Mouse (Mus musculus): ENCODE measurements at regions not wholly inside any gene's neighbourhood (a gene's known extent, or its start where the extent isn't known, plus 50 kb on each side); places are given as distances from the start of the nearest gene placed in this dataset.

- no peaks in the 10 kb centered on the region for H3K4me1 ChIP-seq
- ATAC-seq (ENCODE audit: low FRiP score) = no peak
- H3K27ac ChIP-seq (replicated peaks) = no peak overlapping the region
- no peaks in the 10 kb centered on the region for H3K27me3 ChIP-seq (replicated peaks)
- H3K9ac ChIP-seq (replicated peaks) = no peak overlapping the region
- H3K36me3 ChIP-seq = no peaks in the 10 kb centered on the region
- 54% methylated on average over 3 of the region's 3 CpGs for WGBS
- no peaks in the 10 kb centered on the region for H3K9me3 ChIP-seq (replicated peaks)
- H3K4me3 ChIP-seq (replicated peaks) = no peak overlapping the region
- no peak overlapping the region for H3K4me2 ChIP-seq
These were observed 216.4 kb downstream of the Lmx1a start for GRCm38 (mm10) chr1:167905424-167905823.

GRCm38 (mm10) chr1:167912074-167912473, 223.0 kb downstream of the Lmx1a start:
- Histone ChIP-seq H3K4me3 (replicated peaks) (no peak overlapping the region), H3K27ac (replicated peaks) (no peak overlapping the region), H3K4me1 (peaks cover 5% of the 10 kb centered on the region), H3K9ac (replicated peaks) (no peak overlapping the region), H3K9me3 (replicated peaks) (no peaks in the 10 kb centered on the region), H3K4me2 (no peak overlapping the region), H3K27me3 (replicated peaks) (no peaks in the 10 kb centered on the region), H3K36me3 (no peaks in the 10 kb centered on the region)
- 88% methylated on average over 3 of the region's 3 CpGs for WGBS
- ATAC-seq (ENCODE audit: low FRiP score) = no peak

- Histone ChIP-seq H3K4me2 (peak overlapping the region; percentile 43), H3K27ac (replicated peaks) (no peak overlapping the region), H3K36me3 (no peaks in the 10 kb centered on the region), H3K27me3 (replicated peaks) (no peaks in the 10 kb centered on the region), H3K9me3 (replicated peaks) (no peaks in the 10 kb centered on the region), H3K4me3 (replicated peaks) (no peak overlapping the region), H3K4me1 (peaks cover 5% of the 10 kb centered on the region), H3K9ac (replicated peaks) (peak overlapping the region; percentile 28; the same call in 1 of the 2 replicates)
- 10% methylated on average over 7 of the region's 7 CpGs for WGBS
- ATAC-seq (ENCODE audit: low FRiP score) = peak; percentile 84
These were observed 226.0 kb downstream of the Lmx1a start for GRCm38 (mm10) chr1:167914982-167915561.

- Histone ChIP-seq H3K4me1 (peaks cover 5% of the 10 kb centered on the region), H3K4me3 (replicated peaks) (no peak overlapping the region), H3K27ac (replicated peaks) (no peak overlapping the region), H3K27me3 (replicated peaks) (no peaks in the 10 kb centered on the region), H3K9me3 (replicated peaks) (no peaks in the 10 kb centered on the region), H3K4me2 (no peak overlapping the region), H3K36me3 (no peaks in the 10 kb centered on the region), H3K9ac (replicated peaks) (no peak overlapping the region)
- 61% methylated on average over 6 of the region's 6 CpGs for WGBS
- ATAC-seq (ENCODE audit: low FRiP score) = no peak
These were observed 226.7 kb downstream of the Lmx1a start for GRCm38 (mm10) chr1:167915578-167916275.

- Histone ChIP-seq H3K36me3 (no peaks in the 10 kb centered on the region), H3K27me3 (replicated peaks) (no peaks in the 10 kb centered on the region; the same call in 1 of the 2 replicates), H3K9ac (replicated peaks) (no peak overlapping the region), H3K4me2 (no peak overlapping the region), H3K4me3 (replicated peaks) (no peak overlapping the region), H3K27ac (replicated peaks) (no peak overlapping the region), H3K4me1 (peaks cover 3% of the 10 kb centered on the region; the same call in 1 of the 2 replicates), H3K9me3 (replicated peaks) (no peaks in the 10 kb centered on the region)
- ATAC-seq (ENCODE audit: low FRiP score) = no peak
- 88% methylated on average over 7 of the region's 7 CpGs for WGBS
These were observed 233.9 kb downstream of the Lmx1a start for GRCm38 (mm10) chr1:167922917-167923316.

- Histone ChIP-seq H3K27me3 (replicated peaks) (peaks cover 3% of the 10 kb centered on the region), H3K9ac (replicated peaks) (no peak overlapping the region), H3K9me3 (replicated peaks) (no peaks in the 10 kb centered on the region), H3K36me3 (no peaks in the 10 kb centered on the region), H3K4me3 (replicated peaks) (no peak overlapping the region), H3K4me1 (peaks cover 21% of the 10 kb centered on the region), H3K27ac (replicated peaks) (no peak overlapping the region), H3K4me2 (no peak overlapping the region)
- peak; percentile 13; the same call in 1 of the 2 replicates for ATAC-seq (ENCODE audit: low FRiP score)
- WGBS = 19% methylated on average over 4 of the region's 4 CpGs
These were observed 239.0 kb downstream of the Lmx1a start for GRCm38 (mm10) chr1:167928060-167928467.

GRCm38 (mm10) chr1:167929729-167930341, 240.8 kb downstream of the Lmx1a start:
- Histone ChIP-seq H3K9ac (replicated peaks) (peak overlapping the region; percentile 26; the same call in 1 of the 2 replicates), H3K9me3 (replicated peaks) (no peaks in the 10 kb centered on the region), H3K4me1 (peaks cover 21% of the 10 kb centered on the region), H3K36me3 (no peaks in the 10 kb centered on the region), H3K4me3 (replicated peaks) (peak overlapping the region; percentile 34), H3K27ac (replicated peaks) (no peak overlapping the region), H3K4me2 (peak overlapping the region; percentile 81), H3K27me3 (replicated peaks) (peaks cover 3% of the 10 kb centered on the region; the same call in 1 of the 2 replicates)
- 2% methylated on average over 28 of the region's 28 CpGs for WGBS
- peak; percentile 56 for ATAC-seq (ENCODE audit: low FRiP score)

- Histone ChIP-seq H3K4me2 (no peak overlapping the region), H3K36me3 (no peaks in the 10 kb centered on the region), H3K9me3 (replicated peaks) (no peaks in the 10 kb centered on the region), H3K4me3 (replicated peaks) (no peak overlapping the region), H3K4me1 (peaks cover 21% of the 10 kb centered on the region), H3K27me3 (replicated peaks) (peaks cover 3% of the 10 kb centered on the region; the same call in 1 of the 2 replicates), H3K9ac (replicated peaks) (no peak overlapping the region), H3K27ac (replicated peaks) (no peak overlapping the region)
- no peak for ATAC-seq (ENCODE audit: low FRiP score)
- WGBS = 46% methylated on average over 2 of the region's 2 CpGs
These were observed 243.1 kb downstream of the Lmx1a start for GRCm38 (mm10) chr1:167932088-167932487.

GRCm38 (mm10) chr1:167936726-167937125, 247.7 kb downstream of the Lmx1a start:
- Histone ChIP-seq H3K4me2 (no peak overlapping the region), H3K27ac (replicated peaks) (no peak overlapping the region), H3K4me1 (no peaks in the 10 kb centered on the region), H3K27me3 (replicated peaks) (0 out of 2 replicates have a peak, but pooled peaks cover 3% of the 10 kb centered on the region), H3K9ac (replicated peaks) (no peak overlapping the region), H3K36me3 (no peaks in the 10 kb centered on the region), H3K9me3 (replicated peaks) (no peaks in the 10 kb centered on the region), H3K4me3 (replicated peaks) (no peak overlapping the region)
- ATAC-seq (ENCODE audit: low FRiP score) = no peak
- WGBS = 88% methylated on average over 4 of the region's 4 CpGs

GRCm38 (mm10) chr1:167938176-167938575, 249.1 kb downstream of the Lmx1a start:
- no peak overlapping the region for H3K9ac ChIP-seq (replicated peaks)
- ATAC-seq (ENCODE audit: low FRiP score) = no peak
- H3K9me3 ChIP-seq (replicated peaks) = no peaks in the 10 kb centered on the region
- H3K4me2 ChIP-seq = no peak overlapping the region
- no peak overlapping the region for H3K27ac ChIP-seq (replicated peaks)
- WGBS = 81% methylated on average over 2 of the region's 2 CpGs
- H3K4me1 ChIP-seq = peaks cover 5% of the 10 kb centered on the region
- 0 out of 2 replicates have a peak, but pooled peaks cover 3% of the 10 kb centered on the region for H3K27me3 ChIP-seq (replicated peaks)
- H3K36me3 ChIP-seq = no peaks in the 10 kb centered on the region
- no peak overlapping the region for H3K4me3 ChIP-seq (replicated peaks)

GRCm38 (mm10) chr1:167942037-167942470, 253.0 kb downstream of the Lmx1a start:
- Histone ChIP-seq H3K4me1 (peaks cover 5% of the 10 kb centered on the region), H3K36me3 (no peaks in the 10 kb centered on the region), H3K4me3 (replicated peaks) (no peak overlapping the region), H3K9me3 (replicated peaks) (no peaks in the 10 kb centered on the region), H3K27me3 (replicated peaks) (0 out of 2 replicates have a peak, but pooled peaks cover 3% of the 10 kb centered on the region), H3K27ac (replicated peaks) (0 out of 2 replicates have a peak overlapping the region, but pooled peaks have one; percentile 6), H3K9ac (replicated peaks) (no peak overlapping the region), H3K4me2 (peak overlapping the region; percentile 36)
- ATAC-seq (ENCODE audit: low FRiP score) = peak; percentile 69; the same call in 1 of the 2 replicates
- WGBS = 28% methylated on average over 8 of the region's 8 CpGs
